Mouse (Mus musculus) hindbrain, postnatal 0 days (tissue): Measurements from ENCODE around the gene Ppip5k1. TPM values are rescaled to one million over a fixed set of nuclear protein-coding genes. Genes with fewer than 3 reads are reported as not detected.

ENCODE experiments used
- ATAC-seq: fragments of 200-750 bp; cut with Nextera tagmentation; 2 replicates; pipeline ENCODE4 v1.8.0; 2017; ENCODE audit warnings: mild to moderate bottlenecking, moderate TSS enrichment, moderate library complexity
- DNase-seq: peaks from one replicate; pipeline ENCODE4 v3.0.0-alpha.2; 2015; ENCODE audit warnings: low spot score
- H3K27ac ChIP-seq: fragments of 300-500 bp; sonication (generic); 2 replicates; pipeline ENCODE4 v1.5.1; 2014; ENCODE audit warnings: mild to moderate bottlenecking
- H3K27me3 ChIP-seq: fragments of 300-500 bp; sonication (generic); 2 replicates; pipeline ENCODE4 v1.6.1; 2014; ENCODE audit warnings: low read length, mixed read lengths; ENCODE audit not compliant: insufficient read depth
- H3K36me3 ChIP-seq: fragments of 300-500 bp; sonication (generic); 2 replicates; pipeline ENCODE4 v1.6.1; 2014; ENCODE audit warnings: low read length, mixed read lengths; ENCODE audit not compliant: insufficient read depth
- H3K4me1 ChIP-seq: fragments of 300-500 bp; sonication (generic); 2 replicates; pipeline ENCODE4 v1.6.1; 2014; ENCODE audit warnings: antibody characterized with exemption, low read length, mixed read lengths; ENCODE audit not compliant: insufficient read depth
- H3K4me2 ChIP-seq: fragments of 300-500 bp; sonication (generic); 2 replicates; pipeline ENCODE4 v1.6.1; 2014; ENCODE audit warnings: low read depth, mild to moderate bottlenecking, low read length, moderate library complexity, mixed read lengths
- H3K4me3 ChIP-seq: fragments of 300-500 bp; sonication (generic); 2 replicates; pipeline ENCODE4 v1.5.1; 2014; ENCODE audit warnings: low read length
- H3K9ac ChIP-seq: fragments of 300-500 bp; sonication (generic); replicated peaks from 2 replicates; pipeline ENCODE4 v1.6.1; 2014; ENCODE audit warnings: mild to moderate bottlenecking, low read length, moderate library complexity, mixed read lengths
- H3K9me3 ChIP-seq: fragments of 300-500 bp; sonication (generic); 2 replicates; pipeline ENCODE4 v1.6.1; 2016; ENCODE audit warnings: low read length, mixed read lengths
- CTCF ChIP-seq: IDR thresholded peaks from 2 replicates; pipeline ENCODE4 v1.5.1; 2016; ENCODE audit warnings: antibody characterized with exemption, control low read depth, low read depth
- WGBS: fragments of 180-500 bp; shearing (Covaris S2); extraction: QIAGEN DNeasy Blood & Tissue Kit; methylation state at CpG from one replicate; pipeline ENCODE4 v1.1.7; 2014; 5-methylcytosine and 5-hydroxymethylcytosine counted together
- polyA plus RNA-seq: library from polyadenylated mRNA; unstranded; fragments of >200 nt; fragmentation: Nextera tagmentation; extraction: Ambion mirVana; gene quantifications from 2 replicates; pipeline ENCODE4 v1.2.1, GENCODE M21; 2015
- total RNA-seq: library from RNA; depleted of rRNA; stranded (reverse); fragments of >200 nt; gene quantifications from 2 replicates; pipeline ENCODE4 v1.2.3, GENCODE M21; 2014

The Ppip5k1 gene
- total and polyA plus RNA-seq, 2 experiments from 2014 or later, result 13.5 to 16.6 TPM

DNA sequence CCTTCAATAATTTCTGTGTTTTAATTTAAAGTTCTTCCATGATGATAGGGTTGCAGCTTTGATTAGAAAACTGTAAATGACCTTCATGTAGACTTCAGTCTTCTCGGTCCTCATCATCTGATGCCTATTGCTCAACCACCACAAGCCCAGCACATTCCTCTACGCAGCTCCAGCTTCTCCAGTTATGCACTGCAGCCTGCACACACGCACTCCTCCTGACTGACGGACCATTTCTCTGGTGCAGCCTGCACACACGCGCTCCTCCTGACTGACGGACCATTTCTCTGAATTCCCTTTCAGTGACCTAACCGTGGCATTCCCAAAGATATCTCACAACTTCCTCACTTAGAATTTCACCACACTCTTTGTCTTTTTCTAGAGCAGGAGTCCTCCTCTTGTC lies 2.0 kb downstream of the Ppip5k1 start:
- Histone ChIP-seq H3K9ac (no peak overlapping the region), H3K9me3 (no peaks in the 10 kb centered on the region)
- no peak for ATAC-seq

DNA sequence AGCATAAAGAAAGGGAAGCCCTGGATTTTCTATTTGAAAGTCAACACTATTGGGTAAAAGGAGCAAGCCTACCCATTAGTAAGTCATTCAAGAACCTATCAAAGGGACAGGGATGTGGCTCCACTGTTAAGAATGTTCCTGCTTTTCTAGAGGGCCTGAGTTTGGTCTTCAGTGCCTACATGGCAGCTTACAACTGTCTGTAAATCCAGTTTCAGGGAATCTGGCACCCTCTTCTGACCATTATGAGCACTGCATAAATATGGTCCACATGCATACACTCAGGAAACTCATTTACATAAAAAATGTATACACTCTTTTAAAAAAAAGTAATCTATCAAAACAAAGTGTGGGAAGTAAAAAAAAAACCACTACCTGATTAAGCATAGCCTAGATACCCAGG lies 16.1 kb downstream of the Ppip5k1 start:
- DNase-seq (no peak), ATAC-seq (no peak)
- H3K9me3 ChIP-seq, result no peaks in the 10 kb centered on the region
- no peak overlapping the region for H3K4me3 ChIP-seq
- no peak overlapping the region for H3K4me2 ChIP-seq
- H3K4me1 ChIP-seq, result no peaks in the 10 kb centered on the region
- H3K9ac ChIP-seq, result no peak overlapping the region
- peaks cover 28% of the 10 kb centered on the region for H3K36me3 ChIP-seq
- peak; percentile 32 for TF ChIP-seq CTCF
- no peak overlapping the region for H3K27ac ChIP-seq
- H3K27me3 ChIP-seq, result no peaks in the 10 kb centered on the region

More for the DNA sequence above, 2.0 kb downstream of the Ppip5k1 start:
- TF ChIP-seq CTCF, result no peak
- WGBS, result 66% methylated on average over 8 of the region's 8 CpGs
- H3K4me2 ChIP-seq, result no peak overlapping the region
- no peak overlapping the region for H3K4me3 ChIP-seq
- DNase-seq, result no peak
- H3K27ac ChIP-seq, result no peak overlapping the region
- no peaks in the 10 kb centered on the region for H3K27me3 ChIP-seq
- peaks cover 6% of the 10 kb centered on the region for H3K4me1 ChIP-seq
- H3K36me3 ChIP-seq, result peaks cover 17% of the 10 kb centered on the region; the same call in 1 of the 2 replicates

DNA sequence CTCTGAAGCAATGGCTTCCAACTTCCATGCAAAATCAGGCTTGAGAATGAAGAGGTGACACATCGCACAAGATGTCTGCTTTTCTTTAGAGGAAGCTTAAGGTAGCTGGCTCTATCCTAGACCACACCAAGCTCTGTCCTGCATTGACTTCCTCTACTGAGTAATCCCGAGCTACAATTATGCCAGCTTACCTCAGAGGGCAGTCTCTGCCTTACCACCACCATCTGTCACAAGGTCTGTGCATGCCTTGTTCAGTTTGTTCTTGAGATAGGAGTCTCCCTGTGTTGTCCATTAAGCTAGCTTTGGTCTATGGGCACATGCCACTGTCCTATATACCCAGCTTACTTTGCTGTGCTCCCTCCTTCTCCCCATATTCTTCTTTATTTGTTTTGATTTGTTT lies 25.7 kb downstream of the Ppip5k1 start:
- H3K9me3 ChIP-seq, result no peaks in the 10 kb centered on the region
- H3K4me1 ChIP-seq, result no peaks in the 10 kb centered on the region
- DNase-seq, result no peak
- no peaks in the 10 kb centered on the region for H3K27me3 ChIP-seq
- ATAC-seq, result no peak
- H3K36me3 ChIP-seq, result peaks cover 16% of the 10 kb centered on the region; the same call in 1 of the 2 replicates
- WGBS, result 98% methylated on average over 2 of the region's 2 CpGs
- no peak overlapping the region for H3K27ac ChIP-seq
- no peak for TF ChIP-seq CTCF
- H3K9ac ChIP-seq, result no peak overlapping the region
- H3K4me2 ChIP-seq, result no peak overlapping the region
- H3K4me3 ChIP-seq, result no peak overlapping the region

DNA sequence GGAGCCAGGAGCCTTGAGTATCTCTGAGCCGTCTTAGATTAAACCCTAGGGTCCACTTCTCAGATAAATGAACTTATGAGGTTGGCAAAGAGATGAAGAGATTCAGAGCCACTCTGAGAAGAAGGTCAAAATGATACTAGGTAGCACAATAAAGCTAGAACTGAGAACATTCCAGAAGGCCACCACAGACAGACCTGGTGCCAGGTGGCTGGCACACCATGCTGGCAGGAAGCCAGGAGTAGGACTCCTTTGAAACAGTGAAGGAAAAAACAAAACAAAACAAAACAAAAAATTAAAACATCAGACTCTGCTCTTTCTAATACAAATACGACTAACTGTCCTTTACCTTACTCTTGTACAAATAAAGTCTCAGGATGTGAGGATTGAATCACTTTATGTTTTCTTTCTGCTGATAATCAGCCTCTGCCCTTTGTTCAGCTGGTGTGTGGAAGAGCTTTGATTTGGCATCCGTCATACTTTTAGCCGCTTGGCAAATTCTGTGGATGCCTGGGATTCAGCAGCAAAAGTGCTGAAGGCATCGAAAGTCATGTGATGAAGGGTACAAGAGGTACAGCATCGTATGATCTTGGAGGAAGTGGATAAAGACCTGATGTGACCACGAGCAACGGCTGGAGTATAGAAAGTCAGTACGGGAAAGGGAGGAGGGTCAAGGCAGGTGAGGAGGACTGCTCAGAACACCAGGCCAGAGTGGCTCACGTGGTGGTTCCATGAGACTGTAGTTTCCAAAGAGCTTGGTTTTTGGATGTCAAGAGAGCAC lies 31.3 kb downstream of the Ppip5k1 start:
- H3K27me3 ChIP-seq, result no peaks in the 10 kb centered on the region
- H3K36me3 ChIP-seq, result peaks cover 18% of the 10 kb centered on the region
- WGBS, result 84% methylated on average over 10 of the region's 10 CpGs
- no peaks in the 10 kb centered on the region for H3K9me3 ChIP-seq
- no peak overlapping the region for H3K9ac ChIP-seq
- H3K27ac ChIP-seq, result no peak overlapping the region
- TF ChIP-seq CTCF, result no peak
- no peak overlapping the region for H3K4me3 ChIP-seq
- DNase-seq (no peak), ATAC-seq (no peak)
- H3K4me2 ChIP-seq, result no peak overlapping the region
- no peaks in the 10 kb centered on the region for H3K4me1 ChIP-seq

DNA sequence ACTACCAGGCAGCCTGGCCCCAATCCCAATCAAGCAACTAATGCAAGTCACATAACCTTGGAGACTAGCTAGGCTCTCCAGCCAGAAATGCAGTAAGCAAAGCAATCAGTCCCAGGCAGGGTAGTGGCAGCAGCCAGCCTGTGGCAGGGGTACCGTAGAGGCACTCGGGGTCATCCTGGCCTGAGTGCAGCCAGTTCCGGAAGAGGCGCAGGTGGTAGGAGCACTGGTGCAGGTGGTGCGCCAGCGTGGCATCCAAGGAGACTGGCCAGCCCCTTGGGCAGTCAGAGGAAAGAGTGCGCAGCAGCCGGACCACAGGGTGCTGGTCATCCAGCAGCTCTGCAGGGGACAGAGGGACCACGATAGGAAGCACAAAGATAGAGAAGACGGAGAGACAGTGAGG lies 32.2 kb downstream of the Ppip5k1 start:
- no peak for TF ChIP-seq CTCF

DNA sequence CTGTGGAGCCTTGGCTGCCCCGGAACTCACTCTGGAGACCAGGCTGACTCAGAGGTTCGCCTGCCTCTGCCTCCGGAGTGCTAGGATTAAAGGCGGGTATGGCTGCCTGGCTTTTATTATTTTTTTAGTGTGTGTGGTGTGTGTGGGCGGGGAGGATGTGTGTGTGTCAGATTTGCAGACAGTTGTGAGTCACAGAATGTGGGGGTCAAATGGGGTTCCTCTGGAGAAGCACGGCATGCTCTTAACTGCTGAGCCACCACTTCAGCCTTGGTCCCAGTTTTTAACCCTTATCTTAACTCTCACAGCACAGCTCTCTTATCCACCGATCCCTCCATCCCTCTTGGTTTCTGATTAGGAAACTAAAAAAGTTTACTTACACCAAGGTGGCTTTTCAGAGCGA lies 38.9 kb downstream of the Ppip5k1 start:
- Histone ChIP-seq H3K4me1 (no peaks in the 10 kb centered on the region), H3K27me3 (no peaks in the 10 kb centered on the region), H3K36me3 (peaks cover 6% of the 10 kb centered on the region), H3K27ac (no peak overlapping the region), H3K9ac (no peak overlapping the region), H3K4me2 (no peak overlapping the region), H3K4me3 (no peak overlapping the region), H3K9me3 (no peaks in the 10 kb centered on the region)
- DNase-seq (no peak), ATAC-seq (no peak)
- 82% methylated on average over 8 of the region's 8 CpGs for WGBS
- TF ChIP-seq CTCF, result no peak

More for the DNA sequence above, 32.2 kb downstream of the Ppip5k1 start:
- WGBS, result 87% methylated on average over 10 of the region's 10 CpGs
- Histone ChIP-seq H3K4me3 (no peak overlapping the region), H3K9me3 (no peaks in the 10 kb centered on the region), H3K4me2 (no peak overlapping the region), H3K27ac (no peak overlapping the region), H3K4me1 (no peaks in the 10 kb centered on the region), H3K9ac (no peak overlapping the region), H3K27me3 (no peaks in the 10 kb centered on the region), H3K36me3 (peaks cover 18% of the 10 kb centered on the region)
- DNase-seq, result no peak
- ATAC-seq, result no peak

DNA sequence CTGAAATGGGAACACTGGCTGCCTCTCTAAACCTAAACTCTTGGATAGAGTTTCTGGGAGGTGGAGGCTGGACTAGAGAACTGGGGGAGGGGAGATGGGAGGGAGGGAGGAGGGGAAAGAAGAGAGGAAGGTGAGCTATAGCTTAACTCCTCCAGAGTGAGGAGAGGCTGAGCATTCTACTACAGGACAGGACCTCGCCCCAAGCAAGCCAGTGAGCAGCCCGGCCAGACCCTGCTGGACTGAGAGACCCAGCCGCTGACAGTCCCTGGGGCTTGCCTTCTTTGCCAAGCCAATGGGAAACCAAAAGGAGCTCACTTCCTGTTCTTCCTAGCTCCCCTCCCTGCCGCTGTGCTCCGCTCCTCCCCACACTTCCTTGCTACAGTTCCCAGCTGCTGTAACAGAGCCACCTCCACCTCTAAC lies 46.2 kb downstream of the Ppip5k1 start:
- no peak for TF ChIP-seq CTCF
- ATAC-seq (0 out of 2 replicates have a peak, but pooled peaks have one; percentile 7), DNase-seq (no peak)
- no peaks in the 10 kb centered on the region for H3K4me1 ChIP-seq
- H3K9ac ChIP-seq, result no peak overlapping the region
- H3K9me3 ChIP-seq, result no peaks in the 10 kb centered on the region
- no peak overlapping the region for H3K27ac ChIP-seq
- 37% methylated on average over 5 of the region's 5 CpGs for WGBS
- H3K36me3 ChIP-seq, result peaks cover 52% of the 10 kb centered on the region; the same call in 1 of the 2 replicates
- H3K4me2 ChIP-seq, result no peak overlapping the region
- H3K4me3 ChIP-seq, result no peak overlapping the region
- H3K27me3 ChIP-seq, result no peaks in the 10 kb centered on the region
